Mouse (Mus musculus): ENCODE measurements around the gene Ptprr. TPM values are rescaled to one million over a fixed set of nuclear protein-coding genes. Genes with fewer than 3 reads are reported as not detected.

The Ptprr gene
- polyA plus RNA-seq, 1 experiment from 2014 or later, result 0.31 TPM

GRCm38 (mm10) chr10:116245632-116246031 lies 227.6 kb downstream of the Ptprr start:
- H3K9ac ChIP-seq, result no peak overlapping the region
- ATAC-seq (replicated peaks; ENCODE audit: insufficient number of reproducible peaks, insufficient read depth, low FRiP score, low read depth), result no peak
- 51% methylated on average over 2 of the region's 2 CpGs for WGBS
- H3K4me2 ChIP-seq, result no peak overlapping the region
- no peaks in the 10 kb centered on the region for H3K36me3 ChIP-seq
- no peaks in the 10 kb centered on the region for H3K9me3 ChIP-seq (replicated peaks)
- no peaks in the 10 kb centered on the region for H3K27me3 ChIP-seq
- H3K27ac ChIP-seq, result no peak overlapping the region
- H3K4me3 ChIP-seq, result no peak overlapping the region
- H3K4me1 ChIP-seq (replicated peaks), result 0 out of 2 replicates have a peak, but pooled peaks cover 3% of the 10 kb centered on the region

- Histone ChIP-seq H3K4me1 (replicated peaks) (peaks cover 6% of the 10 kb centered on the region), H3K4me2 (no peak overlapping the region), H3K4me3 (no peak overlapping the region), H3K9me3 (replicated peaks) (no peaks in the 10 kb centered on the region), H3K9ac (no peak overlapping the region), H3K27me3 (no peaks in the 10 kb centered on the region), H3K27ac (no peak overlapping the region), H3K36me3 (no peaks in the 10 kb centered on the region)
- no peak for ATAC-seq (replicated peaks; ENCODE audit: insufficient number of reproducible peaks, insufficient read depth, low FRiP score, low read depth)
- WGBS, result 73% methylated on average over 7 of the region's 7 CpGs
Measured at GRCm38 (mm10) chr10:116252668-116253067, 234.7 kb downstream of the Ptprr start.

GRCm38 (mm10) chr10:116253972-116254371 lies 236.0 kb downstream of the Ptprr start:
- peak; percentile 50 for ATAC-seq (replicated peaks; ENCODE audit: insufficient number of reproducible peaks, insufficient read depth, low FRiP score, low read depth)
- H3K27ac ChIP-seq, result no peak overlapping the region; the same call in 1 of the 2 replicates

GRCm38 (mm10) chr10:116259298-116259697 lies 241.3 kb downstream of the Ptprr start:
- WGBS, result 87% methylated on average over 4 of the region's 4 CpGs
- H3K36me3 ChIP-seq, result no peaks in the 10 kb centered on the region
- H3K4me2 ChIP-seq, result no peak overlapping the region
- no peaks in the 10 kb centered on the region for H3K9me3 ChIP-seq (replicated peaks)
- H3K4me1 ChIP-seq (replicated peaks), result peaks cover 22% of the 10 kb centered on the region
- no peak overlapping the region for H3K4me3 ChIP-seq
- no peaks in the 10 kb centered on the region for H3K27me3 ChIP-seq
- no peak overlapping the region for H3K27ac ChIP-seq
- no peak for ATAC-seq (replicated peaks; ENCODE audit: insufficient number of reproducible peaks, insufficient read depth, low FRiP score, low read depth)
- H3K9ac ChIP-seq, result no peak overlapping the region

More at GRCm38 (mm10) chr10:116253972-116254371, 236.0 kb downstream of the Ptprr start:
- Histone ChIP-seq H3K27me3 (no peaks in the 10 kb centered on the region), H3K4me1 (replicated peaks) (peaks cover 6% of the 10 kb centered on the region), H3K9ac (no peak overlapping the region), H3K4me2 (no peak overlapping the region), H3K9me3 (replicated peaks) (no peaks in the 10 kb centered on the region), H3K36me3 (no peaks in the 10 kb centered on the region), H3K4me3 (no peak overlapping the region)
- WGBS, result 15% methylated on average over 6 of the region's 6 CpGs

- 10% methylated on average over 13 of the region's 13 CpGs for WGBS
- no peaks in the 10 kb centered on the region for H3K36me3 ChIP-seq
- H3K4me3 ChIP-seq, result no peak overlapping the region
- no peaks in the 10 kb centered on the region for H3K9me3 ChIP-seq (replicated peaks)
- H3K4me2 ChIP-seq, result peak overlapping the region; percentile 40
- no peak overlapping the region for H3K9ac ChIP-seq
- H3K4me1 ChIP-seq (replicated peaks), result peaks cover 22% of the 10 kb centered on the region
- ATAC-seq (replicated peaks; ENCODE audit: insufficient number of reproducible peaks, insufficient read depth, low FRiP score, low read depth), result peak; percentile 85
- peak overlapping the region; percentile 90 for H3K27ac ChIP-seq
- H3K27me3 ChIP-seq, result no peaks in the 10 kb centered on the region
Measured at GRCm38 (mm10) chr10:116260658-116261433, 242.8 kb downstream of the Ptprr start.

- H3K27ac ChIP-seq, result peak overlapping the region; percentile 90
- H3K36me3 ChIP-seq, result no peaks in the 10 kb centered on the region
- no peaks in the 10 kb centered on the region for H3K9me3 ChIP-seq (replicated peaks)
- no peak overlapping the region for H3K4me3 ChIP-seq
- WGBS, result 25% methylated on average over 5 of the region's 5 CpGs
- H3K4me1 ChIP-seq (replicated peaks), result peaks cover 26% of the 10 kb centered on the region
- ATAC-seq (replicated peaks; ENCODE audit: insufficient number of reproducible peaks, insufficient read depth, low FRiP score, low read depth), result peak; percentile 15; the same call in 1 of the 2 replicates
- no peaks in the 10 kb centered on the region for H3K27me3 ChIP-seq
- no peak overlapping the region for H3K9ac ChIP-seq
- H3K4me2 ChIP-seq, result peak overlapping the region; percentile 40
Measured at GRCm38 (mm10) chr10:116261559-116261958, 243.5 kb downstream of the Ptprr start.

GRCm38 (mm10) chr10:116264521-116264920 lies 246.5 kb downstream of the Ptprr start:
- H3K4me3 ChIP-seq, result no peak overlapping the region
- no peak overlapping the region for H3K9ac ChIP-seq
- no peak for ATAC-seq (replicated peaks; ENCODE audit: insufficient number of reproducible peaks, insufficient read depth, low FRiP score, low read depth)
- 61% methylated on average over 11 of the region's 11 CpGs for WGBS
- H3K4me1 ChIP-seq (replicated peaks), result peaks cover 39% of the 10 kb centered on the region
- H3K4me2 ChIP-seq, result no peak overlapping the region
- no peaks in the 10 kb centered on the region for H3K36me3 ChIP-seq
- H3K27ac ChIP-seq, result no peak overlapping the region
- H3K9me3 ChIP-seq (replicated peaks), result no peaks in the 10 kb centered on the region
- H3K27me3 ChIP-seq, result no peaks in the 10 kb centered on the region

GRCm38 (mm10) chr10:116266561-116267433 lies 248.8 kb downstream of the Ptprr start:
- H3K36me3 ChIP-seq, result no peaks in the 10 kb centered on the region
- no peak overlapping the region for H3K4me2 ChIP-seq
- H3K27me3 ChIP-seq, result no peaks in the 10 kb centered on the region
- ATAC-seq (replicated peaks; ENCODE audit: insufficient number of reproducible peaks, insufficient read depth, low FRiP score, low read depth), result peak; percentile 85
- no peaks in the 10 kb centered on the region for H3K9me3 ChIP-seq (replicated peaks)
- WGBS, result 48% methylated on average over 15 of the region's 15 CpGs
- H3K4me1 ChIP-seq (replicated peaks), result peaks cover 21% of the 10 kb centered on the region
- no peak overlapping the region for H3K9ac ChIP-seq
- no peak overlapping the region for H3K4me3 ChIP-seq
- peak overlapping the region; percentile 71 for H3K27ac ChIP-seq

- 28% methylated on average over 4 of the region's 4 CpGs for WGBS
- ATAC-seq (replicated peaks; ENCODE audit: insufficient number of reproducible peaks, insufficient read depth, low FRiP score, low read depth), result no peak
- H3K27ac ChIP-seq, result peak overlapping the region; percentile 71
- H3K9ac ChIP-seq, result no peak overlapping the region
- H3K4me2 ChIP-seq, result no peak overlapping the region
- no peak overlapping the region for H3K4me3 ChIP-seq
- peaks cover 17% of the 10 kb centered on the region for H3K4me1 ChIP-seq (replicated peaks)
- no peaks in the 10 kb centered on the region for H3K9me3 ChIP-seq (replicated peaks)
- H3K27me3 ChIP-seq, result no peaks in the 10 kb centered on the region
- no peaks in the 10 kb centered on the region for H3K36me3 ChIP-seq
Measured at GRCm38 (mm10) chr10:116267434-116267822, 249.4 kb downstream of the Ptprr start.

GRCm38 (mm10) chr10:116268343-116268742 lies 250.3 kb downstream of the Ptprr start:
- Histone ChIP-seq H3K4me1 (replicated peaks) (peaks cover 17% of the 10 kb centered on the region), H3K4me3 (no peak overlapping the region), H3K27me3 (no peaks in the 10 kb centered on the region), H3K9me3 (replicated peaks) (no peaks in the 10 kb centered on the region), H3K36me3 (no peaks in the 10 kb centered on the region), H3K27ac (no peak overlapping the region), H3K4me2 (no peak overlapping the region), H3K9ac (no peak overlapping the region)
- no peak for ATAC-seq (replicated peaks; ENCODE audit: insufficient number of reproducible peaks, insufficient read depth, low FRiP score, low read depth)
- 51% methylated on average over 4 of the region's 4 CpGs for WGBS

- no peaks in the 10 kb centered on the region for H3K36me3 ChIP-seq
- peaks cover 17% of the 10 kb centered on the region for H3K4me1 ChIP-seq (replicated peaks)
- ATAC-seq (replicated peaks; ENCODE audit: insufficient number of reproducible peaks, insufficient read depth, low FRiP score, low read depth), result no peak
- 59% methylated on average over 12 of the region's 12 CpGs for WGBS
- no peaks in the 10 kb centered on the region for H3K9me3 ChIP-seq (replicated peaks)
- H3K9ac ChIP-seq, result no peak overlapping the region
- H3K27me3 ChIP-seq, result no peaks in the 10 kb centered on the region
- H3K4me2 ChIP-seq, result no peak overlapping the region
- peak overlapping the region; percentile 49 for H3K27ac ChIP-seq
- no peak overlapping the region for H3K4me3 ChIP-seq
Measured at GRCm38 (mm10) chr10:116270646-116271469, 252.8 kb downstream of the Ptprr start.

All from heart, embryonic 15.5 days (tissue).